Mouse (Mus musculus) lung, postnatal 0 days (tissue): ENCODE results near the gene Mpped2.

ENCODE experiments used
- CTCF ChIP-seq: IDR thresholded peaks from 2 replicates; pipeline ENCODE4 v1.5.1; 2016; ENCODE audit warnings: antibody characterized with exemption, mild to moderate bottlenecking
- EP300 ChIP-seq: IDR thresholded peaks from 2 replicates; pipeline ENCODE4 v1.6.1; 2016; ENCODE audit warnings: antibody characterized with exemption, mild to moderate bottlenecking, control low read depth

DNA sequence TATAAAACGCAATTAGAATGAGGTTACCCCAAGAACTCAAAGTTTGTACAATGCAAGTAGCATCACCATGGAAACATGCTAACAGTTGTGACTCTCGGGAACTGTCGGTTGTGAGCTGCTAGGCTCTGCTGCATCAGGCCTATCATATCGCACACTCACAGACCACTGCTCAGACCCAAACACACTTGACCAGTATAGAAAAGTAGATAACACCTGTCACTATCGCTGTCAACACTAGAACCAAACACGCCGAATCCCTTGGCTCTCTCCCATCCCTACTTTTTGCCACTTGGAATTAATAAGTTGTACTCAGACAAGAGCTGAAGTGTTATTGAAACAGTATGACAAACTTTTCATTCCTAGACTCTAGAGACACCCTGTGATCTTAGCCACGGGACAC, 40.9 kb upstream of the Mpped2 start:
- TF ChIP-seq EP300 (no peak), CTCF (no peak)
